Mouse (Mus musculus): ENCODE measurements around the gene Rnd1.

GRCm38 (mm10) chr15:98626078-98626477 lies 51.2 kb downstream of the Rnd1 start:
- TF ChIP-seq CTCF (IDR thresholded peaks at IDR 0.05; ENCODE audit: insufficient read depth, low read depth, low read length), result no peak
- TF ChIP-seq POLR2A (IDR thresholded peaks at IDR 0.05; ENCODE audit: insufficient read depth, low read depth, low read length), result no peak

All from olfactory bulb, adult 2 months (tissue).